Mouse (Mus musculus) CH12.LX (cell line): ENCODE data around the gene Mitf. TPM values are rescaled to one million over a fixed set of nuclear protein-coding genes. Genes with fewer than 3 reads are reported as not detected.
A peak's percentile ranks its signal among the peaks of the same experiment; 100 is the strongest.

ENCODE experiments used
- DNase-seq: peaks from one replicate; pipeline ENCODE4 v3.0.0-alpha.2; 2013; ENCODE audit errors: extremely low read depth
- H3K27ac ChIP-seq: 2 replicates; pipeline ENCODE4 v1.5.1; 2012; ENCODE audit warnings: low read depth, mild to moderate bottlenecking, control low read depth, moderate library complexity; ENCODE audit not compliant: insufficient read depth
- H3K27me3 ChIP-seq: replicated peaks from 2 replicates; pipeline ENCODE3; 2012; ENCODE audit warnings: inconsistent platforms
- H3K36me3 ChIP-seq, 2 experiments: replicated peaks in 1 of 2; 2 replicates each; pipeline versions ENCODE3 to v1.6.1; 2012; ENCODE audit warnings: inconsistent platforms in 1 of 2, low read length in 1 of 2, mild to moderate bottlenecking in 1 of 2, mixed read lengths in 1 of 2, moderate library complexity in 1 of 2; ENCODE audit not compliant: control insufficient read depth in 1 of 2, insufficient read depth in 1 of 2
- H3K4me1 ChIP-seq, 2 experiments: 2 replicates each; pipeline ENCODE4 v1.6.1; 2012; ENCODE audit warnings: inconsistent platforms in 1 of 2, moderate library complexity in 1 of 2; ENCODE audit not compliant: insufficient read depth in 2 of 2, control insufficient read depth in 1 of 2
- H3K4me2 ChIP-seq: 2 replicates; pipeline ENCODE4 v1.6.1; 2012; ENCODE audit warnings: low read depth, mild to moderate bottlenecking, control low read depth; ENCODE audit not compliant: poor library complexity, insufficient read depth, severe bottlenecking
- H3K4me3 ChIP-seq, 3 experiments: fragments of 150-350 bp in 1 of 3; sonication (generic) in 1 of 3; replicated peaks in 1 of 3; 2 replicates each; pipeline versions ENCODE3 to v1.5.1; 2011 to 2012; ENCODE audit warnings: low read depth in 2 of 3, low read length in 2 of 3, mild to moderate bottlenecking in 2 of 3, moderate library complexity in 2 of 3, control low read depth in 1 of 3, improper control_type of control experiment in 1 of 3, inconsistent platforms in 1 of 3, mixed read lengths in 1 of 3; ENCODE audit not compliant: poor library complexity in 1 of 3
- H3K79me2 ChIP-seq: replicated peaks from 2 replicates; pipeline ENCODE4 v1.6.1; 2012; ENCODE audit warnings: mild to moderate bottlenecking, moderate library complexity; ENCODE audit not compliant: control insufficient read depth, poor library complexity, insufficient read depth, severe bottlenecking; ENCODE audit errors: extremely low read depth
- H3K9ac ChIP-seq: 2 replicates; pipeline ENCODE4 v1.6.1; 2012; ENCODE audit warnings: low read depth, mild to moderate bottlenecking, control low read depth, moderate library complexity; ENCODE audit not compliant: insufficient read depth
- H3K9me3 ChIP-seq: replicated peaks from 2 replicates; pipeline ENCODE3; 2012; ENCODE audit warnings: low read length, inconsistent platforms, mixed read lengths
- BHLHE40 ChIP-seq: IDR thresholded peaks from 2 replicates; pipeline ENCODE4 v1.6.1; 2011; ENCODE audit warnings: mild to moderate bottlenecking, low read depth, low read length, improper control_type of control experiment
- CHD1 ChIP-seq: IDR thresholded peaks from 2 replicates; pipeline ENCODE4 v1.6.1; 2012; ENCODE audit warnings: low read depth, low read length, improper control_type of control experiment, inconsistent platforms
- CHD2 ChIP-seq: IDR thresholded peaks from 2 replicates; pipeline ENCODE4 v1.6.1; 2011; ENCODE audit warnings: low read length, improper control_type of control experiment
- CTCF ChIP-seq, 2 experiments: IDR thresholded peaks in 1 of 2; conservative IDR thresholded peaks in 1 of 2; 2 replicates each; pipeline ENCODE4 v1.5.1; 2011 to 2012; ENCODE audit warnings: low read depth in 2 of 2, low read length in 2 of 2, improper control_type of control experiment in 1 of 2, inconsistent platforms in 1 of 2, mild to moderate bottlenecking in 1 of 2, moderate library complexity in 1 of 2
- E2F4 ChIP-seq: IDR thresholded peaks from 2 replicates; pipeline ENCODE4 v1.6.1; 2011; ENCODE audit warnings: low read depth, low read length, improper control_type of control experiment; ENCODE audit not compliant: insufficient replicate concordance
- ELF1 ChIP-seq: IDR thresholded peaks from 2 replicates; pipeline ENCODE4 v1.6.1; 2014; ENCODE audit warnings: low read depth, mild to moderate bottlenecking, inconsistent platforms, low read length, improper control_type of control experiment
- EP300 ChIP-seq: IDR thresholded peaks from 2 replicates; pipeline ENCODE4 v1.6.1; 2011; ENCODE audit warnings: low read length, improper control_type of control experiment
- HCFC1 ChIP-seq: IDR thresholded peaks from 2 replicates; pipeline ENCODE4 v1.6.1; 2012; ENCODE audit warnings: low read depth, mild to moderate bottlenecking, inconsistent platforms, low read length, improper control_type of control experiment
- JUN ChIP-seq: IDR thresholded peaks from 2 replicates; pipeline ENCODE4 v1.6.1; 2011; ENCODE audit warnings: low read depth, mild to moderate bottlenecking, low read length, improper control_type of control experiment, moderate library complexity; ENCODE audit not compliant: insufficient read depth
- JUND ChIP-seq: conservative IDR thresholded peaks from 2 replicates; pipeline ENCODE4 v1.6.1; 2011; ENCODE audit warnings: low read depth, low read length, improper control_type of control experiment
- KAT2A ChIP-seq: IDR thresholded peaks from 2 replicates; pipeline ENCODE4 v1.6.1; 2012; ENCODE audit warnings: low read length, improper control_type of control experiment, inconsistent platforms; ENCODE audit not compliant: insufficient replicate concordance
- MAFK ChIP-seq: IDR thresholded peaks from 2 replicates; pipeline ENCODE4 v1.6.1; 2011; ENCODE audit warnings: low read length, improper control_type of control experiment; ENCODE audit not compliant: insufficient replicate concordance
- MAX ChIP-seq: IDR thresholded peaks from 2 replicates; pipeline ENCODE4 v1.6.1; 2011; ENCODE audit warnings: low read length, improper control_type of control experiment
- MAZ ChIP-seq: IDR thresholded peaks from 2 replicates; pipeline ENCODE4 v1.6.1; 2012; ENCODE audit warnings: low read depth, mild to moderate bottlenecking, inconsistent platforms, low read length, improper control_type of control experiment, moderate library complexity
- MXI1 ChIP-seq: IDR thresholded peaks from 2 replicates; pipeline ENCODE4 v1.6.1; 2011; ENCODE audit warnings: mild to moderate bottlenecking, low read depth, low read length, improper control_type of control experiment
- NELFE ChIP-seq: IDR thresholded peaks from 2 replicates; pipeline ENCODE4 v1.6.1; 2011; ENCODE audit warnings: low read depth, low read length, improper control_type of control experiment
- PAX5 ChIP-seq: IDR thresholded peaks from 2 replicates; pipeline ENCODE4 v1.6.1; 2012; ENCODE audit warnings: low read length, inconsistent platforms, mixed read lengths
- POLR2AphosphoS2 ChIP-seq: IDR thresholded peaks from 2 replicates; pipeline ENCODE4 v1.6.1; 2011; ENCODE audit warnings: low read depth, low read length, improper control_type of control experiment
- RAD21 ChIP-seq: IDR thresholded peaks from 2 replicates; pipeline ENCODE4 v1.6.1; 2011; ENCODE audit warnings: low read depth, mild to moderate bottlenecking, low read length, improper control_type of control experiment, moderate library complexity
- RCOR1 ChIP-seq: conservative IDR thresholded peaks from 2 replicates; pipeline ENCODE4 v1.6.1; 2012; ENCODE audit warnings: low read depth, mild to moderate bottlenecking, inconsistent platforms, low read length, improper control_type of control experiment
- SIN3A ChIP-seq: IDR thresholded peaks from 2 replicates; pipeline ENCODE4 v1.6.1; 2012; ENCODE audit warnings: low read length, improper control_type of control experiment, inconsistent platforms
- SMC3 ChIP-seq: IDR thresholded peaks from 2 replicates; pipeline ENCODE4 v1.6.1; 2011; ENCODE audit warnings: low read depth, low read length, improper control_type of control experiment
- TCF12 ChIP-seq: IDR thresholded peaks from 2 replicates; pipeline ENCODE4 v1.6.1; 2014; ENCODE audit warnings: low read depth, mild to moderate bottlenecking, inconsistent platforms, low read length, improper control_type of control experiment
- UBTF ChIP-seq: IDR thresholded peaks from 2 replicates; pipeline ENCODE4 v1.6.1; 2012; ENCODE audit warnings: low read depth, mild to moderate bottlenecking, inconsistent platforms, low read length, improper control_type of control experiment, moderate library complexity
- USF1 ChIP-seq: IDR thresholded peaks from 2 replicates; pipeline ENCODE4 v1.6.1; 2014; ENCODE audit warnings: low read depth, mild to moderate bottlenecking, inconsistent platforms, low read length, improper control_type of control experiment
- USF2 ChIP-seq: conservative IDR thresholded peaks from 2 replicates; pipeline ENCODE4 v1.6.1; 2011; ENCODE audit warnings: low read depth, low read length, improper control_type of control experiment
- ZNF384 ChIP-seq: IDR thresholded peaks from 2 replicates; pipeline ENCODE4 v1.6.1; 2012; ENCODE audit warnings: low read depth, low read length, improper control_type of control experiment, inconsistent platforms
- dilution Hi-C: fragments of 300-500 bp; cut with MboI; formaldehyde crosslinking; loops from 2 replicates; pipeline ENCODE4 v1.14.3; 2020; ENCODE audit warnings: low sequenced_read_pairs; ENCODE audit not compliant: extremely low pct_unique_long_range_greater_than_20kb, extremely low pct_ligation_motif_present
- in situ Hi-C: fragments of 300-500 bp; cut with MboI; formaldehyde crosslinking; loops from 3 replicates; pipeline ENCODE4 v1.14.3; 2019; ENCODE audit warnings: low sequenced_read_pairs, low pct_ligation_motif_present, low pct_unique_long_range_greater_than_20kb, mixed read lengths
- polyA plus RNA-seq: library from polyadenylated mRNA; unstranded; fragments of >175 nt; gene quantifications from 2 replicates; pipeline ENCODE4 v1.2.1, GENCODE M21; 2012; ENCODE audit warnings: low read depth; ENCODE audit not compliant: insufficient read length
- total RNA-seq, 2 experiments: library from RNA; depleted of rRNA; stranded (reverse); fragments of 300-350 nt in 1 of 2; fragments of >200 nt in 1 of 2; gene quantifications; 2 replicates each; pipeline ENCODE4 v1.2.3; 2012 to 2014

Gene Mitf
- total and polyA plus RNA-seq, 3 experiments, result 3.4 to 4.7 (median 3.6) TPM

DNA sequence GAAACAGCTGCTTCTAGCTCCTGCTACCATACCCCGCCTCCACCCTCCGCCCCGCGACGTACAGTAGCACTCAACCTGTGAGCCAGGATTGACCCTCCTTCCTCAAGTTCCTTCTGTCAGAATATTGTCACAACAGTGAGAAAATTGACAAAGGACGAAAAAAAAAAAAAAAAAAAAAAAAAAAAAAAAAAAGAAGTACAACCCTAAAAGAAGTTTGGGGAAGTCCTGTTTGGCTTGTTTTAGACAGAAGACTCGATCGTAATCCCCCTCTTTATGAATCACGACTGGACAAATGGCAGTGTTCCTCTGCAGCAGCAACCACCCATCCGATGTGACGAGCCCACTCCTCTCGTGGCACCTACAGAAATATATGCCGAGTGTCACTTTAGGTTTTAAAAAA is 255.0 kb downstream of the Mitf start:
- H3K4me1 ChIP-seq, result peaks cover 4 to 39% of the 10 kb centered on the region in 2 experiments
- H3K4me3 ChIP-seq, result no peak overlapping the region
- H3K4me2 ChIP-seq, result no peak overlapping the region
- dilution Hi-C loops, result no loop called here
- no peak overlapping the region for H3K27ac ChIP-seq
- no peak for DNase-seq
- H3K27me3 ChIP-seq, result no peaks in the 10 kb centered on the region
- no peaks in the 10 kb centered on the region for H3K79me2 ChIP-seq
- no peak overlapping the region for H3K9ac ChIP-seq
- TF ChIP-seq SIN3A (no peak), ZNF384 (peak; percentile 81)
- H3K9me3 ChIP-seq, result no peaks in the 10 kb centered on the region
- H3K36me3 ChIP-seq, result no peaks in the 10 kb centered on the region
- in situ Hi-C loops, result no loop called here

DNA sequence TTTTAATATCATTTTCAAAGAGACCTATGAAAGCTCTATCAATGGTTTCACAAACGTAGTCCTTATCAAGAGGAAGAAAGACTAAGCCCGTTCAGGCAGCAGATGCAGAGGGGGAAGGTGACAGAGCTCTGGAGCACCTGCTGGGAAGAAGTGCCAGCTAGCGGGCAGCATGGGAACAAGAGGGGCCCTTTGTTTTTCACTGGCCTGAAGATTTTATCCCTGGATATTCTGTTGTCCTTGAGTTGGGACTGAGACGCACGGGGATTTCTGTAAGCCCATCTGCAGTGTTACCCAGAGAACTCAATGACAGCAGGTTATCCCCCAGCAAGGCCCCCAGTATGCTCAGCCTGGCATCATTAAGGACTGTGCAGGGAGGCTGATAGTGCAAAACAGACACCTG is 258.1 kb downstream of the Mitf start:
- dilution Hi-C loops (no loop called here), in situ Hi-C loops (no loop called here)
- Histone ChIP-seq H3K4me3 (no peak overlapping the region), H3K27me3 (no peaks in the 10 kb centered on the region), H3K79me2 (no peaks in the 10 kb centered on the region), H3K9ac (no peak overlapping the region), H3K36me3 (no peaks in the 10 kb centered on the region), H3K4me1 (peaks cover 11 to 56% of the 10 kb centered on the region in 2 experiments), H3K9me3 (no peaks in the 10 kb centered on the region), H3K27ac (no peak overlapping the region), H3K4me2 (no peak overlapping the region)
- TF ChIP-seq KAT2A, result no peak
- TF ChIP-seq MAZ, result no peak
- no peak for TF ChIP-seq CHD2
- TF ChIP-seq HCFC1, result no peak
- TF ChIP-seq JUN, result no peak
- no peak for TF ChIP-seq CTCF (conservative IDR thresholded peaks at IDR 0.05 in 1 of 2, IDR thresholded peaks at IDR 0.05 in 1 of 2; ENCODE audit: low read depth in 2 of 2, low read length in 2 of 2)
- TF ChIP-seq SMC3, result no peak
- TF ChIP-seq PAX5, result no peak
- TF ChIP-seq BHLHE40, result no peak
- no peak for TF ChIP-seq MXI1
- no peak for TF ChIP-seq NELFE
- no peak for TF ChIP-seq RAD21
- DNase-seq, result no peak

- no peak overlapping the region for H3K9ac ChIP-seq
- H3K4me3 ChIP-seq, result no peak overlapping the region
- peak; percentile 83 for DNase-seq
- dilution Hi-C loops (no loop called here), in situ Hi-C loops (no loop called here)
- no peaks in the 10 kb centered on the region for H3K9me3 ChIP-seq
- H3K36me3 ChIP-seq, result no peaks in the 10 kb centered on the region
- no peak overlapping the region for H3K27ac ChIP-seq
- H3K79me2 ChIP-seq, result no peaks in the 10 kb centered on the region
- no peaks in the 10 kb centered on the region for H3K27me3 ChIP-seq
- peaks cover 10 to 52% of the 10 kb centered on the region in 2 experiments for H3K4me1 ChIP-seq
- H3K4me2 ChIP-seq, result peak overlapping the region; percentile 40
- TF ChIP-seq E2F4 (no peak), JUND (peak; percentile 69), POLR2AphosphoS2 (no peak), JUN (peak; percentile 67), MAFK (no peak), MAX (peak; percentile 20; the same call in 1 of the 2 replicates), CHD1 (peak; percentile 96), UBTF (no peak), ELF1 (peak; percentile 37; the same call in 1 of the 2 replicates), RCOR1 (peak; percentile 94; the same call in 1 of the 2 replicates), NELFE (no peak), USF1 (no peak), EP300 (peak; percentile 98), SMC3 (no peak; the same call in 1 of the 2 replicates), ZNF384 (peak; percentile 13; the same call in 1 of the 2 replicates), USF2 (no peak), SIN3A (peak; percentile 82), BHLHE40 (peak; percentile 62), TCF12 (peak; percentile 55; the same call in 1 of the 2 replicates)
Measured at GRCm38 (mm10) chr6:98066420-98066819, 259.6 kb downstream of the Mitf start.
